Mouse (Mus musculus) intestine, embryonic 16.5 days (tissue): Measurements from ENCODE around the gene Ptprcap. TPM values are rescaled to one million over a fixed set of nuclear protein-coding genes. Genes with fewer than 3 reads are reported as not detected.

Experiments used
- ATAC-seq: fragments of 200-750 bp; cut with Nextera tagmentation; 2 replicates; pipeline ENCODE4 v1.8.0; 2017; ENCODE audit warnings: moderate TSS enrichment, moderate library complexity
- H3K27ac ChIP-seq: fragments of 300-500 bp; sonication (generic); 2 replicates; pipeline ENCODE4 v1.5.1; 2014; ENCODE audit warnings: mild to moderate bottlenecking, low read length
- H3K27me3 ChIP-seq: fragments of 300-500 bp; sonication (generic); replicated peaks from 2 replicates; pipeline ENCODE4 v1.6.1; 2014; ENCODE audit warnings: low read length, control low read depth, mixed read lengths; ENCODE audit not compliant: control insufficient read depth, insufficient read depth
- H3K36me3 ChIP-seq: fragments of 300-500 bp; sonication (generic); 2 replicates; pipeline ENCODE4 v1.6.1; 2014; ENCODE audit warnings: low read length, control low read depth; ENCODE audit not compliant: control insufficient read depth, insufficient read depth
- H3K4me1 ChIP-seq: fragments of 300-500 bp; sonication (generic); 2 replicates; pipeline ENCODE4 v1.6.1; 2014; ENCODE audit warnings: low read length, control low read depth, mixed read lengths; ENCODE audit not compliant: control insufficient read depth, insufficient read depth
- H3K4me2 ChIP-seq: fragments of 300-500 bp; sonication (generic); 2 replicates; pipeline ENCODE4 v1.6.1; 2014; ENCODE audit warnings: low read depth, low read length, control low read depth
- H3K4me3 ChIP-seq: fragments of 300-500 bp; sonication (generic); 2 replicates; pipeline ENCODE4 v1.5.1; 2014; ENCODE audit warnings: mild to moderate bottlenecking, low read length
- H3K9ac ChIP-seq: fragments of 300-500 bp; sonication (generic); 2 replicates; pipeline ENCODE4 v1.6.1; 2014; ENCODE audit warnings: low read depth, low read length
- H3K9me3 ChIP-seq: fragments of 300-500 bp; sonication (generic); 2 replicates; pipeline ENCODE4 v1.6.1; 2016; ENCODE audit warnings: low read length, control low read depth; ENCODE audit not compliant: control insufficient read depth
- WGBS: fragments of 180-500 bp; shearing (Covaris S2); extraction: QIAGEN DNeasy Blood & Tissue Kit; methylation state at CpG from one replicate; pipeline ENCODE4 v1.1.7; 2014; 5-methylcytosine and 5-hydroxymethylcytosine counted together
- polyA plus RNA-seq: library from polyadenylated mRNA; unstranded; fragments of >200 nt; fragmentation: Nextera tagmentation; extraction: Ambion mirVana; gene quantifications from 2 replicates; pipeline ENCODE4 v1.2.1, GENCODE M21; 2015

Gene Ptprcap
- polyA plus RNA-seq, 1 experiment from 2014 or later: 5.8 TPM

- H3K27ac ChIP-seq: no peak overlapping the region
- WGBS: 79% methylated on average over 16 of the region's 16 CpGs
- no peak overlapping the region for H3K4me3 ChIP-seq
- H3K4me2 ChIP-seq: no peak overlapping the region
- no peaks in the 10 kb centered on the region for H3K9me3 ChIP-seq
- no peak overlapping the region; the same call in 1 of the 2 replicates for H3K9ac ChIP-seq
- H3K36me3 ChIP-seq: no peaks in the 10 kb centered on the region; the same call in 1 of the 2 replicates
- H3K4me1 ChIP-seq: peaks cover 9% of the 10 kb centered on the region
- ATAC-seq: no peak
- no peaks in the 10 kb centered on the region for H3K27me3 ChIP-seq
Measured at GRCm38 (mm10) chr19:4144550-4145498, 8.6 kb upstream of the Ptprcap start.

GRCm38 (mm10) chr19:4145936-4146335 is 7.5 kb upstream of the Ptprcap start:
- H3K4me3 ChIP-seq: no peak overlapping the region
- 87% methylated on average over 5 of the region's 5 CpGs for WGBS
- no peak overlapping the region for H3K27ac ChIP-seq
- ATAC-seq: no peak
- H3K9me3 ChIP-seq: no peaks in the 10 kb centered on the region
- peaks cover 6% of the 10 kb centered on the region for H3K36me3 ChIP-seq
- H3K27me3 ChIP-seq: no peaks in the 10 kb centered on the region
- no peak overlapping the region for H3K9ac ChIP-seq
- H3K4me2 ChIP-seq: no peak overlapping the region
- H3K4me1 ChIP-seq: peaks cover 19% of the 10 kb centered on the region

- Histone ChIP-seq H3K9me3 (no peaks in the 10 kb centered on the region), H3K27ac (no peak overlapping the region), H3K27me3 (no peaks in the 10 kb centered on the region), H3K9ac (no peak overlapping the region), H3K4me2 (no peak overlapping the region), H3K4me1 (peaks cover 22% of the 10 kb centered on the region), H3K36me3 (peaks cover 11% of the 10 kb centered on the region), H3K4me3 (no peak overlapping the region)
- 67% methylated on average over 12 of the region's 12 CpGs for WGBS
- no peak for ATAC-seq
Measured at GRCm38 (mm10) chr19:4146366-4147021, 6.9 kb upstream of the Ptprcap start.

GRCm38 (mm10) chr19:4147022-4147405 is 6.4 kb upstream of the Ptprcap start:
- Histone ChIP-seq H3K27ac (no peak overlapping the region), H3K36me3 (peaks cover 14% of the 10 kb centered on the region), H3K4me1 (peaks cover 22% of the 10 kb centered on the region), H3K9me3 (no peaks in the 10 kb centered on the region), H3K4me2 (no peak overlapping the region), H3K4me3 (no peak overlapping the region), H3K27me3 (no peaks in the 10 kb centered on the region), H3K9ac (no peak overlapping the region)
- ATAC-seq: no peak
- WGBS: 66% methylated on average over 3 of the region's 3 CpGs

- no peaks in the 10 kb centered on the region for H3K27me3 ChIP-seq
- H3K4me1 ChIP-seq: peaks cover 22% of the 10 kb centered on the region
- H3K9me3 ChIP-seq: no peaks in the 10 kb centered on the region
- peak overlapping the region; percentile 32; the same call in 1 of the 2 replicates for H3K4me2 ChIP-seq
- H3K9ac ChIP-seq: peak overlapping the region; percentile 95; the same call in 1 of the 2 replicates
- peaks cover 14% of the 10 kb centered on the region for H3K36me3 ChIP-seq
- peak overlapping the region; percentile 82 for H3K4me3 ChIP-seq
- no peak; the same call in 1 of the 2 replicates for ATAC-seq
- WGBS: 40% methylated on average over 9 of the region's 9 CpGs
- no peak overlapping the region for H3K27ac ChIP-seq
Measured at GRCm38 (mm10) chr19:4147782-4148490, 5.5 kb upstream of the Ptprcap start.

GRCm38 (mm10) chr19:4148491-4148806 is 5.0 kb upstream of the Ptprcap start, which contains the start of gene Coro1b:
Gene Coro1b (plus strand): TSS chr19:4148619.
- Histone ChIP-seq H3K4me2 (peak within 1 kb of the TSS; percentile 84), H3K9me3 (no peaks in the 10 kb centered on the region), H3K36me3 (peaks cover 16% of the 10 kb centered on the region), H3K27me3 (no peaks in the 10 kb centered on the region), H3K9ac (peak within 1 kb of the TSS; percentile 95), H3K27ac (peak within 1 kb of the TSS; percentile 74), H3K4me1 (peaks cover 22% of the 10 kb centered on the region), H3K4me3 (peak within 1 kb of the TSS; percentile 82)
- peak; percentile 95 for ATAC-seq
- under 1% methylated on average over 33 of the region's 33 CpGs for WGBS

- Histone ChIP-seq H3K9ac (peak overlapping the region; percentile 95), H3K27me3 (no peaks in the 10 kb centered on the region), H3K27ac (peak overlapping the region; percentile 74), H3K4me2 (peak overlapping the region; percentile 84), H3K36me3 (peaks cover 18% of the 10 kb centered on the region), H3K4me3 (peak overlapping the region; percentile 82), H3K9me3 (no peaks in the 10 kb centered on the region), H3K4me1 (peaks cover 22% of the 10 kb centered on the region)
- ATAC-seq: peak; percentile 38
- WGBS: 2% methylated on average over 7 of the region's 8 CpGs
Measured at GRCm38 (mm10) chr19:4148819-4149218, 4.6 kb upstream of the Ptprcap start.

GRCm38 (mm10) chr19:4149283-4149682 is 4.1 kb upstream of the Ptprcap start:
- H3K27ac ChIP-seq: peak overlapping the region; percentile 74
- WGBS: 79% methylated on average over 11 of the region's 11 CpGs

More at GRCm38 (mm10) chr19:4149283-4149682, 4.1 kb upstream of the Ptprcap start:
- Histone ChIP-seq H3K9me3 (no peaks in the 10 kb centered on the region), H3K4me3 (peak overlapping the region; percentile 82), H3K27me3 (no peaks in the 10 kb centered on the region), H3K4me2 (peak overlapping the region; percentile 84), H3K9ac (peak overlapping the region; percentile 95), H3K4me1 (peaks cover 22% of the 10 kb centered on the region), H3K36me3 (peaks cover 18% of the 10 kb centered on the region)
- no peak for ATAC-seq
